ENCODE assay signal across 8 mouse cellular contexts in the genomic region with DNA sequence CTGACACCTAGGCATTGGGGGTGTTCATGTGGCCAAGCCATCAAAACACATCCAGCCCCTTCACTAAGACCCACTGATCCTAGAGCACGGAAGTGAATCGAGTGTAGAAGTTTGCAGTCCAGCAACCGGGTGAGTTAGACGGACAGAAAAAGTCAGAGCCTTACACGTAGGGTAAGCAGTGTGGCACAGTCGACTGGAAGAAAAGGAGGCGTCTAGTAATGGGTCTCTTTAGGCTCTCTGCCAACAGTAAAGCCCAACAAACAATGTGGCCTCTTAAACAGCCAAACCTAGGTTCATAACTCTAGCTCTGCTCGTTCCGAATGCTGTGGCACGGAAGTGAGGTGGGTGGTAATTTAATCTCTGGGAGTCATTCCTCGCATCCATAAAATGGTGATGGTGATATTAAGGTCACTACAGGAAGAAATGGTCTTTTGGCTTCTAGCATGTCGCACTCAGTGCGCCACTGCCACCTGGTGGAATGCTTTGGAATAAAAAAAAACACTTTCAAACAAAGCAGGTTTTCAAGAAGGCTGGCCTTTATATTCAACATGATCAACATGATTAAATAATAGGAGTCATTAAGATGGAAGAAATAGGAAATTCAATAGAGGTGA. TPM values are rescaled to one million over a fixed set of nuclear protein-coding genes. Genes with fewer than 3 reads are reported as not detected.
A peak's percentile ranks its signal among the peaks of the same experiment; 100 is the strongest.
DNase-seq lines count a peak whose midpoint lies in the region; ATAC-seq and TF ChIP-seq lines count a peak whose summit lies in the region.

No protein-coding gene starts in this region.

- H3K27ac ChIP-seq in gastrocnemius, adult 2 months = no peak overlapping the region
- H3K27ac ChIP-seq in ES-Bruce4 (ENCODE audit: insufficient read depth, low read length) = no peak overlapping the region
- H3K27ac ChIP-seq in lung, embryonic 14.5 days (ENCODE audit: low read depth) = no peak overlapping the region

- no peak overlapping the region for H3K4me3 ChIP-seq in gastrocnemius, adult 2 months
- H3K4me3 ChIP-seq in ES-Bruce4 (ENCODE audit: low read depth, low read length) = no peak overlapping the region
- H3K4me3 ChIP-seq in lung, embryonic 14.5 days (ENCODE audit: low read depth, low read length) = no peak overlapping the region

- no peaks in the 10 kb centered on the region for H3K36me3 ChIP-seq in ES-Bruce4 (ENCODE audit: control insufficient read depth, insufficient read depth, low read length, poor library complexity, severe bottlenecking)
- no peaks in the 10 kb centered on the region for H3K36me3 ChIP-seq in lung, embryonic 14.5 days (ENCODE audit: insufficient read depth)

- no peak overlapping the region for H3K9ac ChIP-seq in ES-Bruce4 (ENCODE audit: low read depth, poor library complexity, severe bottlenecking)
- no peak overlapping the region for H3K9ac ChIP-seq in lung, embryonic 14.5 days

- H3K9me3 ChIP-seq in ES-Bruce4 (replicated peaks; ENCODE audit: control insufficient read depth, insufficient read depth, low read length, poor library complexity, severe bottlenecking) = no peaks in the 10 kb centered on the region
- H3K9me3 ChIP-seq in lung, embryonic 14.5 days (ENCODE audit: low read depth, low read length) = no peaks in the 10 kb centered on the region

- no peaks in the 10 kb centered on the region for H3K4me1 ChIP-seq in ES-Bruce4 (ENCODE audit: control insufficient read depth, insufficient read depth, low read length)
- peaks cover 4% of the 10 kb centered on the region; the same call in 1 of the 2 replicates for H3K4me1 ChIP-seq in lung, embryonic 14.5 days (ENCODE audit: insufficient read depth)

- DNase-seq in gastrocnemius, adult 2 months = no peak
- no peak for DNase-seq in gastrocnemius, postnatal 36 days
- peak; percentile 5 for DNase-seq in cerebellum, adult 11-12 months
- peak; percentile 41 to 76 for DNase-seq in kidney, postnatal 36 days
- DNase-seq in lung, embryonic 14.5 days = peak; percentile 91
- peak; percentile 63 for DNase-seq in right cerebral cortex, postnatal 4 days

- no peak for TF ChIP-seq EP300 in ES-Bruce4 (IDR thresholded peaks at IDR 0.05; ENCODE audit: insufficient read depth, low read depth, low read length)

- peak; percentile 55; the same call in 1 of the 2 replicates for ATAC-seq in frontal cortex, adult (ENCODE audit: low TSS enrichment)
- ATAC-seq in lung, embryonic 14.5 days (ENCODE audit: insufficient read depth) = peak; percentile 68

- intact Hi-C loops in gastrocnemius, adult 2 months (cut with DNase I) = loop anchor here (5.0 kb wide), 1 partner anchor 34 kb away; no protein-coding TSS in a partner anchor
- intact Hi-C loops in gastrocnemius, postnatal 36 days (cut with DNase I) = no loop called here

- no peak overlapping the region for H3K4me2 ChIP-seq in lung, embryonic 14.5 days

- 23% methylated on average over 13 of the region's 13 CpGs for WGBS in lung, embryonic 14.5 days

- H3K27me3 ChIP-seq in ES-Bruce4 (ENCODE audit: control insufficient read depth, insufficient read depth, low read length, poor library complexity, severe bottlenecking) = no peaks in the 10 kb centered on the region
- H3K27me3 ChIP-seq in lung, embryonic 14.5 days (ENCODE audit: insufficient read depth, low read length) = no peaks in the 10 kb centered on the region

- no peak for TF ChIP-seq POLR2A in ES-Bruce4 (IDR thresholded peaks at IDR 0.05; ENCODE audit: insufficient read depth, low read length)

- TF ChIP-seq CTCF in gastrocnemius, adult 2 months (IDR thresholded peaks at IDR 0.05) = peak; percentile 82
- peak; percentile 60 for TF ChIP-seq CTCF in ES-Bruce4 (IDR thresholded peaks at IDR 0.05; ENCODE audit: low read depth, low read length)
- peak; percentile 88 for TF ChIP-seq CTCF in lung, embryonic 14.5 days (IDR thresholded peaks at IDR 0.05; ENCODE audit: low read depth)

RNA-seq across cellular contexts. Expression of a gene that starts 54.0 kb away (rescaled TPM):
- 1 to 10 TPM; 6.8 to 8.9 TPM for total RNA-seq in gastrocnemius, adult 2 months (2021)
- total RNA-seq in gastrocnemius, postnatal 36 days (2021) = 1 to 10 TPM; 5.6 to 5.8 TPM
- 18.7 and 20.6 TPM in 2 replicates for polyA plus RNA-seq in ES-Bruce4 (2011; ENCODE audit: insufficient read depth, insufficient read length, low read depth, missing spikeins)
- 71.2 and 74.2 TPM in 2 replicates for polyA plus RNA-seq in lung, embryonic 14.5 days (2014; fragmentation: Nextera tagmentation; extraction: Ambion mirVana)

Comparison
In these comparisons a context has a peak if more than half of its experiments do, and no peak if none do; other contexts are left out.
1. DNase-seq: peak in cerebellum, adult 11-12 months (single experiment), kidney, postnatal 36 days (2 of 2), lung, embryonic 14.5 days (single experiment) and right cerebral cortex, postnatal 4 days (single experiment); none in gastrocnemius, adult 2 months (single experiment) and gastrocnemius, postnatal 36 days (0 of 2).
2. Peak in every context shown above with its lines, with median percentiles within 50 percentile points of each other: CTCF ChIP-seq.